Mouse (Mus musculus) heart, embryonic 10.5 days (tissue): Measurements from ENCODE around the gene Hnrnpu. TPM values are rescaled to one million over a fixed set of nuclear protein-coding genes. Genes with fewer than 3 reads are reported as not detected.
A peak's percentile ranks its signal among the peaks of the same experiment; 100 is the strongest.
"Not testable (repeated sequence)": the region's sequence is repeated elsewhere in the genome, so short reads cannot be mapped to it uniquely, and the experiment has no call there.

Experiments
- DNase-seq: peaks from one replicate; pipeline ENCODE4 v3.0.0-alpha.2; 2017; ENCODE audit warnings: low spot score
- H3K27ac ChIP-seq: fragments of 300-500 bp; sonication (generic); 2 replicates; pipeline ENCODE4 v1.5.1; 2016; ENCODE audit warnings: mild to moderate bottlenecking
- H3K27me3 ChIP-seq: fragments of 300-500 bp; sonication (generic); 2 replicates; pipeline ENCODE4 v1.6.1; 2016; ENCODE audit warnings: mild to moderate bottlenecking; ENCODE audit not compliant: poor library complexity, insufficient read depth, severe bottlenecking
- H3K36me3 ChIP-seq: fragments of 300-500 bp; sonication (generic); 2 replicates; pipeline ENCODE4 v1.6.1; 2016; ENCODE audit warnings: mild to moderate bottlenecking, moderate library complexity
- H3K4me1 ChIP-seq: fragments of 300-500 bp; sonication (generic); 2 replicates; pipeline ENCODE4 v1.6.1; 2016; ENCODE audit warnings: mild to moderate bottlenecking
- H3K4me3 ChIP-seq: fragments of 300-500 bp; sonication (generic); 2 replicates; pipeline ENCODE4 v1.5.1; 2016; ENCODE audit warnings: mild to moderate bottlenecking, moderate library complexity
- H3K9me3 ChIP-seq: fragments of 300-500 bp; sonication (generic); 2 replicates; pipeline ENCODE4 v1.6.1; 2016; ENCODE audit warnings: mild to moderate bottlenecking, moderate library complexity
- WGBS: fragments of 180-500 bp; shearing (Covaris S2); methylation state at CpG from one replicate; pipeline ENCODE4 v1.1.7; 2016; 5-methylcytosine and 5-hydroxymethylcytosine counted together
- microRNA-seq: library from miRNA; unstranded; fragments of <30 nt; microRNA quantifications from one replicate; pipeline ENCODE4, GENCODE M21; 2017
- polyA plus RNA-seq: library from polyadenylated mRNA; unstranded; fragments of >200 nt; fragmentation: Nextera tagmentation; extraction: Ambion mirVana; gene quantifications from 2 replicates; pipeline ENCODE4 v1.2.1, GENCODE M21; 2016

The Hnrnpu gene
- polyA plus RNA-seq, 1 experiment from 2014 or later, result 533 TPM

DNA sequence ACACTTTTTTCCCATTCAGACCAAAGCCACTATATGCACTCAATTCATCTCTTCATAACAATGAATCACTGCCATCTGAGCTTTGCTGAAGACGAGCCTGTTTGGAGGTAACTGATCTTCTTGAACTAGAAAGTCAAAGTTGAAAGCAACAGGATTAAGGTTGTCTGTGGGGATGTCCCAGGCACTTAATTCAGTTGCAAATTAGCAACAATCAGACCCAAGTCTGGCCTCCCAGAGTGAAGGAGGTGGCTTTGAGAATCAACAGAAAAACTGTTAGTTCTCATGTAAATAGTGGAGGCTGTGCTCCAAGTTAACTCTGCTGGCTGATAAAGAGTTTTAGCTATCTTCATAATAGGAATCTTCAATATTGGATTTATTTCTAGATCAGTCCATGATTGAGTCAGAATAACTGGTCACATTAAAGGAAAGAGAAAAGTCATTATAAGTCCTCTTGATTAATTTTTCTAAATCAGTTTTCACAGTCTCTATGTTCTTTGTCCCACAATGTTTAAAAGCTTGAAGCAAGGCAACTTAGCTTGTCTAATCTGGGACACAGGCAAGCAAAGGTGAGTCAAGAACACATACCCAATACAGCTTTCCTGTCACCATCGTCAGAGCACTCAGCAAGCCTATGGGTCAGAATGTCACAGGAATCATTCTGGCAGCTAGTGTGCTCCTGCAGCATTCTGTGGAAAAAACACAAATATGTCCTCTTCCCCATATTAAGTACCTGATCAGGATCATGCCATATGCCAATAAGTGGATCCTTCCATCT is 53.5 kb downstream of the Hnrnpu start:
- Histone ChIP-seq H3K27me3 (no peaks in the 10 kb centered on the region), H3K4me1 (no peaks in the 10 kb centered on the region), H3K4me3 (no peak overlapping the region), H3K27ac (no peak overlapping the region), H3K36me3 (no peaks in the 10 kb centered on the region; the same call in 1 of the 2 replicates), H3K9me3 (no peaks in the 10 kb centered on the region)
- DNase-seq, result no peak
- WGBS, result 69% methylated on average over 2 of the region's 2 CpGs

GRCm38 (mm10) chr1:178283314-178283713 is 54.3 kb downstream of the Hnrnpu start:
- not testable (repeated sequence) for H3K27ac ChIP-seq, H3K4me3 ChIP-seq, H3K27me3 ChIP-seq, H3K4me1 ChIP-seq, H3K36me3 ChIP-seq, H3K9me3 ChIP-seq
- WGBS, result 86% methylated on average over 3 of the region's 3 CpGs
- DNase-seq, result peak; percentile 54

- no peaks in the 10 kb centered on the region for H3K36me3 ChIP-seq
- peaks cover 15% of the 10 kb centered on the region for H3K4me1 ChIP-seq
- H3K9me3 ChIP-seq, result peaks cover 3% of the 10 kb centered on the region; the same call in 1 of the 2 replicates
- 1% methylated on average over 80 of the region's 87 CpGs for WGBS
- H3K27me3 ChIP-seq, result peaks cover 10% of the 10 kb centered on the region; the same call in 1 of the 2 replicates
- DNase-seq, result peak; percentile 84
- peak overlapping the region; percentile 94 for H3K27ac ChIP-seq
- peak overlapping the region; percentile 77 for H3K4me3 ChIP-seq
Measured at GRCm38 (mm10) chr1:178276054-178276911, 61.3 kb downstream of the Hnrnpu start.

DNA sequence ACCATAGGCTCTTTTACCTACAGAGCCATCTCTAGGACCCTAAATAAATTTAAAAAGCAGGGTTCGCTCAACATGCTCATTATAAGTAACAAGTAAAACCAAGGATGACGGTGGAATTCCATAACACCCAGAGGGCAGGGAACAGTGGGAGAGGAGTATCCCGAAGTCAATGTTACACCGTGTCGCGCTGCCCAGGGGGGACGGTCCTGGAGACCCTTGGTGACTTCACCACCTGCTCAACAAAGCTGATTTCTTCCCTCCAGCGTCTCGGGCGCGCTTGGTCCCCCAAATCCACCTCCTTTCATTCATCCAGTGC is 61.9 kb downstream of the Hnrnpu start:
- peak overlapping the region; percentile 94 for H3K27ac ChIP-seq

DNA sequence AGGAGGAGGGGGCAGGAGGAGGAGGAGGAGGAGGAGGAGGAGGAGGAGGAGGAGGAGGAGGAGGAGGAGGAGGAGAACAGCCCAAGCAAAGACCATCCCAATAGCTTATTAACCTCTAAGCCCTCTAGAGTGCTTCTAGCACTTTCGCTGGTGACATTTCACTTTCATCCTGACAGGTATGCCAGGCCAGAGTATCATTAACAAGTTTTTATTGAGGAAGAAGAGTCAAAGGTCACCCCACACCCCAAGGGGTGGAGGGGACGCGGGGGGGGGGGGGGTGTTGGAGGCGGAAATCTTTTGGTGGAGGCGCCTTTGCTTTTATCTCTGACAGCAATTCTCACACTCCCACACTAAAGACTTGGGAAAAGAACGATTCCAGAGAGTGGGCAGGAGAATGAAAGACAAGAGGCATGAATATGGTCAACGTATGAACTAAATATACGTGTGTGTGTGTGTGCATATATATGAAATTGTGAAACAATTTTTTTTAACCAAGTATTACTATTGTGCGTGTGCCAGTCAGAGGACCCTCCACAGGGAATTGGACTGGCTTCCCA is 62.3 kb downstream of the Hnrnpu start:
- peak; percentile 54 for DNase-seq
- H3K4me3 ChIP-seq, result peak overlapping the region; percentile 77

More for the DNA sequence above, 61.9 kb downstream of the Hnrnpu start:
- H3K9me3 ChIP-seq, result peaks cover 3% of the 10 kb centered on the region; the same call in 1 of the 2 replicates
- WGBS, result 7% methylated on average over 11 of the region's 11 CpGs
- peaks cover 10% of the 10 kb centered on the region; the same call in 1 of the 2 replicates for H3K27me3 ChIP-seq
- H3K4me3 ChIP-seq, result peak overlapping the region; percentile 77
- peaks cover 15% of the 10 kb centered on the region for H3K4me1 ChIP-seq
- no peaks in the 10 kb centered on the region for H3K36me3 ChIP-seq
- no peak for DNase-seq

More for the DNA sequence above, 62.3 kb downstream of the Hnrnpu start:
- Histone ChIP-seq H3K36me3 (no peaks in the 10 kb centered on the region), H3K27ac (no peak overlapping the region), H3K27me3 (peaks cover 10% of the 10 kb centered on the region; the same call in 1 of the 2 replicates), H3K4me1 (peaks cover 15% of the 10 kb centered on the region), H3K9me3 (peaks cover 3% of the 10 kb centered on the region; the same call in 1 of the 2 replicates)
- 41% methylated on average over 9 of the region's 9 CpGs for WGBS

Small RNAs within 50 kb of the gene (microRNA-seq; reads per million reads assigned to microRNA genes)
- not detected for gene Gm27458

Other genes starting within 250 kb of the Hnrnpu start
- gene Desi2, start 150.4 kb downstream of the Hnrnpu start, polyA plus RNA-seq, result 19.7 and 22.8 TPM in 2 replicates
- 112 and 129 TPM in 2 replicates for gene Cox20, start 18.7 kb downstream of the Hnrnpu start, polyA plus RNA-seq
- gene Efcab2, start 68.3 kb upstream of the Hnrnpu start, polyA plus RNA-seq, result 9.7 and 12.9 TPM in 2 replicates
- gene Kif26b, start 191.3 kb upstream of the Hnrnpu start, polyA plus RNA-seq, result 13.5 and 19.1 TPM in 2 replicates